11 mouse cellular contexts compared by ENCODE assay signal in genomic region chr14:11874960-11875889, GRCm38 (mm10).
DNase-seq lines count a peak whose midpoint lies in the region; ATAC-seq and TF ChIP-seq lines count a peak whose summit lies in the region.
"Had no signal": no experiment of that assay in that cellular context is flagged by ENCODE, and none has a peak within 500 bp of the region (broad histone marks: within the 10 kb centered on the region; RNA-seq: fewer than 3 reads in every experiment).

No protein-coding gene starts in this region.

- intact Hi-C loops in gastrocnemius, adult 2 months (cut with DNase I) = no loop called here
- intact Hi-C loops in gastrocnemius, postnatal 36 days (cut with DNase I) = no loop called here

- no peaks in the 10 kb centered on the region for H3K36me3 ChIP-seq in midbrain, embryonic 13.5 days
- no peaks in the 10 kb centered on the region for H3K36me3 ChIP-seq in midbrain, embryonic 11.5 days (ENCODE audit: control insufficient read depth, insufficient read depth, low read length)
- H3K36me3 ChIP-seq in limb, embryonic 10.5 days = no peaks in the 10 kb centered on the region
- H3K36me3 ChIP-seq: embryonic facial prominence, embryonic 12.5 days; intestine, embryonic 15.5 days had no signal

- peak; percentile 33 for DNase-seq in gastrocnemius, adult 2 months
- no peak for DNase-seq in gastrocnemius, postnatal 36 days
- DNase-seq in midbrain, embryonic 11.5 days (ENCODE audit: low spot score, missing footprints) = no peak
- DNase-seq in limb, embryonic 10.5 days (ENCODE audit: low spot score) = no peak
- DNase-seq in adrenal gland, adult 18-20 months (ENCODE audit: low spot score in 2 of 2) = no peak
- DNase-seq in spleen, postnatal 36 days (ENCODE audit: low spot score in 2 of 2) = no peak
- DNase-seq: adrenal gland, postnatal 10 days had no signal

- no peak overlapping the region for H3K4me3 ChIP-seq in gastrocnemius, adult 2 months
- no peak overlapping the region for H3K4me3 ChIP-seq in midbrain, embryonic 13.5 days (replicated peaks)
- H3K4me3 ChIP-seq in midbrain, embryonic 11.5 days (ENCODE audit: low read depth, low read length) = no peak overlapping the region
- H3K4me3 ChIP-seq in limb, embryonic 10.5 days = no peak overlapping the region
- H3K4me3 ChIP-seq: embryonic facial prominence, embryonic 12.5 days; intestine, embryonic 15.5 days had no signal

- peaks cover 16% of the 10 kb centered on the region for H3K4me1 ChIP-seq in midbrain, embryonic 13.5 days (replicated peaks)
- peaks cover 2% of the 10 kb centered on the region; the same call in 1 of the 2 replicates for H3K4me1 ChIP-seq in midbrain, embryonic 11.5 days (ENCODE audit: control insufficient read depth, insufficient read depth, low read length)
- H3K4me1 ChIP-seq in limb, embryonic 10.5 days = peaks cover 52% of the 10 kb centered on the region

- H3K4me2 ChIP-seq in midbrain, embryonic 13.5 days (replicated peaks) = no peak overlapping the region
- no peak overlapping the region for H3K4me2 ChIP-seq in midbrain, embryonic 11.5 days
- H3K4me2 ChIP-seq: embryonic facial prominence, embryonic 12.5 days; intestine, embryonic 15.5 days had no signal

- H3K9ac ChIP-seq in midbrain, embryonic 13.5 days (replicated peaks) = no peak overlapping the region
- H3K9ac ChIP-seq in midbrain, embryonic 11.5 days (ENCODE audit: low read length) = no peak overlapping the region
- H3K9ac ChIP-seq: embryonic facial prominence, embryonic 12.5 days; intestine, embryonic 15.5 days had no signal

- no peaks in the 10 kb centered on the region for H3K27me3 ChIP-seq in midbrain, embryonic 13.5 days
- no peaks in the 10 kb centered on the region for H3K27me3 ChIP-seq in midbrain, embryonic 11.5 days (ENCODE audit: control insufficient read depth, insufficient read depth, low read length)
- no peaks in the 10 kb centered on the region for H3K27me3 ChIP-seq in limb, embryonic 10.5 days (ENCODE audit: low read depth, poor library complexity, severe bottlenecking)
- H3K27me3 ChIP-seq: embryonic facial prominence, embryonic 12.5 days; intestine, embryonic 15.5 days had no signal

- no peak for TF ChIP-seq CTCF in gastrocnemius, adult 2 months (IDR thresholded peaks at IDR 0.05)

- 73% methylated on average over 11 of the region's 11 CpGs for WGBS in midbrain, embryonic 13.5 days
- 85% methylated on average over 11 of the region's 11 CpGs for WGBS in midbrain, embryonic 11.5 days
- WGBS in limb, embryonic 10.5 days = 92% methylated on average over 11 of the region's 11 CpGs

- no peak overlapping the region; the same call in 1 of the 2 replicates for H3K27ac ChIP-seq in gastrocnemius, adult 2 months
- H3K27ac ChIP-seq in midbrain, embryonic 13.5 days = peak overlapping the region; percentile 52
- no peak overlapping the region for H3K27ac ChIP-seq in midbrain, embryonic 11.5 days (ENCODE audit: low read depth, low read length)
- peak overlapping the region; percentile 19; the same call in 1 of the 2 replicates for H3K27ac ChIP-seq in limb, embryonic 10.5 days
- H3K27ac ChIP-seq: embryonic facial prominence, embryonic 12.5 days; intestine, embryonic 15.5 days had no signal

- no peaks in the 10 kb centered on the region for H3K9me3 ChIP-seq in midbrain, embryonic 13.5 days
- H3K9me3 ChIP-seq in midbrain, embryonic 11.5 days (ENCODE audit: control insufficient read depth, low read length) = no peaks in the 10 kb centered on the region
- no peaks in the 10 kb centered on the region for H3K9me3 ChIP-seq in limb, embryonic 10.5 days (replicated peaks)
- H3K9me3 ChIP-seq: embryonic facial prominence, embryonic 12.5 days; intestine, embryonic 15.5 days had no signal

- peak; percentile 82 for ATAC-seq in midbrain, embryonic 13.5 days
- ATAC-seq in midbrain, embryonic 11.5 days (ENCODE audit: low FRiP score) = no peak
- ATAC-seq in inflammation-experienced regulatory T-cells, adult 6 months = no peak
- ATAC-seq: intestine, embryonic 15.5 days had no signal

Comparison
In these comparisons a context has a peak if more than half of its experiments do, and no peak if none do; other contexts are left out.
1. H3K27ac ChIP-seq: peak in midbrain, embryonic 13.5 days (single experiment) and limb, embryonic 10.5 days (single experiment); none in gastrocnemius, adult 2 months (single experiment) and midbrain, embryonic 11.5 days (single experiment).